Mouse (Mus musculus): ENCODE data around the gene Tldc2. TPM values are rescaled to one million over a fixed set of nuclear protein-coding genes. Genes with fewer than 3 reads are reported as not detected.

The Tldc2 gene
- polyA plus RNA-seq, 1 experiment = not detected

DNA sequence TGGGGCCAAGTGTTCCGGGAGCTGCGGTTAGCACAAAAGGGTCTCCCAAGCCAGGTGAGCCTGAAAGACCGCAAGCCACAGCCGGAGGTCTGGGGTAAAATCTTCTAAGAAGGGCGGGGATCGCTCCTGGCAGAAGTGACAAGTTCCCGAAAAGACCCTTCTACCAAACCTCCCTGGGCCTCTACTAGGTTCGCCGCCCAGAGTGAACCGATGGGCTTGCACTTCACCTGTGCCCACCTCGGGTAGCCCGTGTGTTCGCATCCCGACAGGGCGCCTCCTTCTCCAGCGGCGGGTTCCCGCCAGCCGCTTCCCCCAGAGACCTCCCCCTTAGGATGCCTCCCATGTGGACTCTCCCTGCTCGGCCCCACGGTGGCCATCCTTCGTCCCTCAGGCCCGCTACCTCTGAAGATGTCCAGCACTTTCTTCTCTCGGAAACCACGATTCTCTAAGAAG lies 47.6 kb downstream of the Tldc2 start:
- Histone ChIP-seq H3K4me2 (ENCODE audit: low read depth) (peak overlapping the region; percentile 89), H3ac (ENCODE audit: control insufficient read depth, insufficient read length) (no peak overlapping the region), H3K27me3 (ENCODE audit: control insufficient read depth, insufficient read depth, insufficient read length) (no peaks in the 10 kb centered on the region), H3K79me2 (ENCODE audit: control insufficient read depth, insufficient read depth) (peaks cover 13% of the 10 kb centered on the region), H3K4me3 (peak overlapping the region; percentile 71), H3K36me3 (ENCODE audit: control insufficient read depth, insufficient read depth) (no peaks in the 10 kb centered on the region)
- TF ChIP-seq REST (IDR thresholded peaks at IDR 0.05; ENCODE audit: insufficient read depth, insufficient read length) (no peak), TCF12 (IDR thresholded peaks at IDR 0.05; ENCODE audit: insufficient read depth, poor library complexity, severe bottlenecking) (no peak), MYOD1 (IDR thresholded peaks at IDR 0.05; ENCODE audit: control insufficient read depth in 1 of 3, insufficient read length in 2 of 3, low read depth in 2 of 3) (no peak), E2F4 (IDR thresholded peaks at IDR 0.05; ENCODE audit: insufficient read depth) (no peak), POLR2AphosphoS2 (IDR thresholded peaks at IDR 0.05; ENCODE audit: insufficient read length, low read depth) (no peak), POLR2A (IDR thresholded peaks at IDR 0.05; ENCODE audit: insufficient read length, low read depth) (no peak), MYOG (IDR thresholded peaks at IDR 0.05; ENCODE audit: control insufficient read depth in 1 of 3, insufficient read depth in 1 of 3, insufficient read length in 2 of 3, low read depth in 2 of 3) (no peak), USF1 (IDR thresholded peaks at IDR 0.05; ENCODE audit: low read depth) (no peak), MAX (IDR thresholded peaks at IDR 0.05; ENCODE audit: low read depth) (no peak), SRF (IDR thresholded peaks at IDR 0.05; ENCODE audit: control insufficient read depth, insufficient read length, low read depth) (no peak), CEBPB (IDR thresholded peaks at IDR 0.05; ENCODE audit: insufficient read depth, poor library complexity, severe bottlenecking) (no peak), TCF3 (IDR thresholded peaks at IDR 0.05; ENCODE audit: insufficient read length, low read depth) (no peak)

DNA sequence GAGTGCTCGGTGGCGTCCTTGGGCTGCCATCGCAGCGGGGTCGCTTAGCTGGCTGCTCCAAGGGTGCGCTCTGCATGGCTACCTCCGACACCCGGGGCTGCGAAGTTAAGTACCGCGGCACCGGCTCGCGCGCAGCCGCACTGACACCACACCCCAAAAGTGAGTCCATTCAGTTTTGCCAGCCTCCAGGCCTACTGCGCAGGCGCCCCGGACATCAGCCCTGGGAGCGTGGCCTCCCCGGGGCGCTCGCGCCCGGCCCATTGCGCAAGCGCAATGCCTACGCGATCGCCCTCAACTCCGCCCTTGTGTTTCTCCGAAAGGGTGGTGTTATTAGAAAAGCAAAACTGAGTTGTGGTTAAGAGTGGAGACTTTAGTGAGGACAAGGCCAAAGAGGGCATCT lies 48.2 kb downstream of the Tldc2 start, which contains the start of gene Samhd1:
Gene Samhd1, minus strand, starts transcription at position 252 of the 400 bp plus-strand sequence.
- no peaks in the 10 kb centered on the region for H3K36me3 ChIP-seq (ENCODE audit: control insufficient read depth, insufficient read depth)
- H3ac ChIP-seq (ENCODE audit: control insufficient read depth, insufficient read length) = no peak within 1 kb of the TSS
- no peaks in the 10 kb centered on the region for H3K27me3 ChIP-seq (ENCODE audit: control insufficient read depth, insufficient read depth, insufficient read length)
- peaks cover 13% of the 10 kb centered on the region for H3K79me2 ChIP-seq (ENCODE audit: control insufficient read depth, insufficient read depth)
- peak within 1 kb of the TSS; percentile 89 for H3K4me2 ChIP-seq (ENCODE audit: low read depth)
- TF ChIP-seq E2F4 (IDR thresholded peaks at IDR 0.05; ENCODE audit: insufficient read depth) = peak; percentile 52
- TF ChIP-seq CEBPB (IDR thresholded peaks at IDR 0.05; ENCODE audit: insufficient read depth, poor library complexity, severe bottlenecking) = peak; percentile 80
- TF ChIP-seq POLR2A (IDR thresholded peaks at IDR 0.05; ENCODE audit: insufficient read length, low read depth) = peak; percentile 82
- TF ChIP-seq SRF (IDR thresholded peaks at IDR 0.05; ENCODE audit: control insufficient read depth, insufficient read length, low read depth) = no peak
- TF ChIP-seq POLR2AphosphoS2 (IDR thresholded peaks at IDR 0.05; ENCODE audit: insufficient read length, low read depth) = peak; percentile 78
- TF ChIP-seq TCF12 (IDR thresholded peaks at IDR 0.05; ENCODE audit: insufficient read depth, poor library complexity, severe bottlenecking) = no peak
- TF ChIP-seq MYOG (IDR thresholded peaks at IDR 0.05; ENCODE audit: control insufficient read depth in 1 of 3, insufficient read depth in 1 of 3, insufficient read length in 2 of 3, low read depth in 2 of 3) = peak in 1 of 3 experiments; percentile 2
- H3K4me3 ChIP-seq = peak within 1 kb of the TSS; percentile 71

DNA sequence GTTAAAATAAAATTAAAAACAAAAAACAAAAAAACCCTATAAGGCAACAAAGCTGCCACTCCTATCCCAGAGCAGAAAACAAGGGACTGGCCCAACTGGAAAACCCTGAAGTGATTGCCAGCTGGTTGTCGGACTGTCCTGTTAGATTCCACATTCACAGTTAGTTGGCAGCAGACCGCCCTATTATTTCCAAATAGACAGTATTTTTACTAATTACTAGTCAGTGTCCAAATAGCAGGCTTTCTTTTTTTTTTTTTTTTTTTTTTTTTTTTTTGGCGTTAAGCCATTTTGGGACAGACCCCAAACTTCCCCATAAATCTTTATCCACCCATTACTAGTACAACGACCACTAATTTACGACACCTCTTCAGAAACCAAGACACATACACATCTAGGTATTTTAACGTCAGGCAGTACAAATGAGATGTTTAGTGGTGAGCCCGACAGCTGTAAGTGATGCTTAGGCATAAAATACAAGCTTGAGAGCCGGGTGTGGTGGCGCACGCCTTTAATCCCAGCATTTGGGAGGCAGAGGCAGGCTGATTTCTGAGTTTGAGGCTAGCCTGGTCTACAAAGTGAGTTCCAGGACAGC lies 48.8 kb downstream of the Tldc2 start:
- Histone ChIP-seq H3K27me3 (ENCODE audit: control insufficient read depth, insufficient read depth, insufficient read length) (no peaks in the 10 kb centered on the region), H3K4me3 (peak overlapping the region; percentile 71)
- TF ChIP-seq MYOG (IDR thresholded peaks at IDR 0.05; ENCODE audit: control insufficient read depth in 1 of 3, insufficient read depth in 1 of 3, insufficient read length in 2 of 3, low read depth in 2 of 3) = no peak

DNA sequence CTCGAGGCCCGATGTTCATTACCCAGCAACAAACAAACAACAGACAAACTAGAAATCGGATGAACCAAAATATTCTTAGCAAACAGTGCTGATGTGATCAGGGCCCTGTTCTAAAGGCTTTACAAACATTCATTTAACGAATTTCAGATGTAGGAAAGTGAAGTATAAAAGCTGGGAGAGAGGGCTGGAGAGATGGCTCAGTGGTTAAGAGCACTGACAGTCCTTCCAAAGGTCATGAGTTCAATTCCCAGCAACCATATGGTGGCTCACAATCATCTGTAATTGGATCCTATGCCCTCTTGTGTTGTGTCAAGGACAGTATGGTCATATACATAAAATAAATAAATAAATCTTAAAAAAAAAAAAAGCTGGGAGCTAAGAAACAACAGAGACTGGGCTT lies 49.3 kb downstream of the Tldc2 start:
- Histone ChIP-seq H3K4me3 (no peak overlapping the region), H3K36me3 (ENCODE audit: control insufficient read depth, insufficient read depth) (no peaks in the 10 kb centered on the region), H3K4me2 (ENCODE audit: low read depth) (no peak overlapping the region), H3ac (ENCODE audit: control insufficient read depth, insufficient read length) (no peak overlapping the region), H3K79me2 (ENCODE audit: control insufficient read depth, insufficient read depth) (peaks cover 13% of the 10 kb centered on the region), H3K27me3 (ENCODE audit: control insufficient read depth, insufficient read depth, insufficient read length) (no peaks in the 10 kb centered on the region)
- no peak for TF ChIP-seq TCF12 (IDR thresholded peaks at IDR 0.05; ENCODE audit: insufficient read depth, poor library complexity, severe bottlenecking)

More for the DNA sequence above, 48.8 kb downstream of the Tldc2 start:
- Histone ChIP-seq H3K4me2 (ENCODE audit: low read depth) (peak overlapping the region; percentile 63), H3K36me3 (ENCODE audit: control insufficient read depth, insufficient read depth) (no peaks in the 10 kb centered on the region), H3K79me2 (ENCODE audit: control insufficient read depth, insufficient read depth) (peaks cover 13% of the 10 kb centered on the region), H3ac (ENCODE audit: control insufficient read depth, insufficient read length) (no peak overlapping the region)

DNA sequence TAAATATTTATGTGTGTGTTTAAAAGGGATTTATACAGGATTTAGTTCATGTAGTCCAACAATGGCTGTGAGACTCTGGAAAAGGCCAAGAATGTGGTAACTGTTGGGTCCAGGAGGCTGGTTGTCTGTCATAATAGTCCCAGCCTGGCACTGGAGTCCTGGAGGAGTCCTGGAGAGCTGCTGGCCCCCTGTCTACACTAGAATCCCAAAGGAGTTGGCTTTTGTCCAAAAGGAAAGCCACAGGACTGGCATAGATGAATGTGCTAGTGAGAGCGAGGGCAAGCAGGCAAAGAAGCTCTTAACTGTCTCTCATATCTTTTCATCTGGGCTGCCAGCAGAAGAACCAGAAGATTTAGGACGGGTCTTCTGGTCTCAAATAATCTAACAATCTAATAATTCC lies 49.8 kb downstream of the Tldc2 start:
- TF ChIP-seq SRF (IDR thresholded peaks at IDR 0.05; ENCODE audit: control insufficient read depth, insufficient read length, low read depth) = no peak
- TF ChIP-seq MAX (IDR thresholded peaks at IDR 0.05; ENCODE audit: low read depth) = no peak
- TF ChIP-seq USF1 (IDR thresholded peaks at IDR 0.05; ENCODE audit: low read depth) = no peak
- TF ChIP-seq REST (IDR thresholded peaks at IDR 0.05; ENCODE audit: insufficient read depth, insufficient read length) = no peak

More for the DNA sequence above, 49.8 kb downstream of the Tldc2 start:
- H3K36me3 ChIP-seq (ENCODE audit: control insufficient read depth, insufficient read depth) = no peaks in the 10 kb centered on the region
- H3K79me2 ChIP-seq (ENCODE audit: control insufficient read depth, insufficient read depth) = peaks cover 13% of the 10 kb centered on the region
- no peak overlapping the region for H3ac ChIP-seq (ENCODE audit: control insufficient read depth, insufficient read length)
- no peak overlapping the region for H3K4me2 ChIP-seq (ENCODE audit: low read depth)
- H3K4me3 ChIP-seq = no peak overlapping the region
- H3K27me3 ChIP-seq (ENCODE audit: control insufficient read depth, insufficient read depth, insufficient read length) = no peaks in the 10 kb centered on the region
